Mouse (Mus musculus) layer of hippocampus, postnatal 14 days (tissue): ENCODE measurements at regions not wholly inside any gene's neighbourhood (a gene's known extent, or its start where the extent isn't known, plus 50 kb on each side); places are given as distances from the start of the nearest gene placed in this dataset.

ENCODE experiments used
- DNase-seq, 2 experiments: peaks; one replicate each; pipeline ENCODE4 v3.0.0; 2021 to 2022; ENCODE audit warnings: low spot score in 2 of 2, mixed read lengths in 1 of 2

DNA sequence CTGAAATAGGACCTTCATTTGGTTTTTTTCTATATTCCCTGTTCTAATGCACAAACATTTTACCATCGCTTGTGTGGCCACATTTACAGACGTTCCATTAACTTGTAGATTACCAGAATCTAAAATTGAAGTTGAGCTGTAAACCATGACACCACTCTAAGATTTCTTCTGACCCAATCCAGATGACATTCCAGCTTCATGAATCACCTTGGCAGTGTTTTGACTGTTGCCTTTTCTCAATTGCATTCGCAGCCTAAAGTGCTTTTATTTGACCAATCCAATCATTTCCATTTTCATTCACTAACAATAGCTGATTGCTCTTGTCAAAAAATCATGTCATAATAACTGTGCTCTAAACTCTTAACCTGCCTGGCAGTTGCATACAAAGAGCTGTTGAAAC, 144.8 kb downstream of the Mdfic start:
- DNase-seq = no peak

DNA sequence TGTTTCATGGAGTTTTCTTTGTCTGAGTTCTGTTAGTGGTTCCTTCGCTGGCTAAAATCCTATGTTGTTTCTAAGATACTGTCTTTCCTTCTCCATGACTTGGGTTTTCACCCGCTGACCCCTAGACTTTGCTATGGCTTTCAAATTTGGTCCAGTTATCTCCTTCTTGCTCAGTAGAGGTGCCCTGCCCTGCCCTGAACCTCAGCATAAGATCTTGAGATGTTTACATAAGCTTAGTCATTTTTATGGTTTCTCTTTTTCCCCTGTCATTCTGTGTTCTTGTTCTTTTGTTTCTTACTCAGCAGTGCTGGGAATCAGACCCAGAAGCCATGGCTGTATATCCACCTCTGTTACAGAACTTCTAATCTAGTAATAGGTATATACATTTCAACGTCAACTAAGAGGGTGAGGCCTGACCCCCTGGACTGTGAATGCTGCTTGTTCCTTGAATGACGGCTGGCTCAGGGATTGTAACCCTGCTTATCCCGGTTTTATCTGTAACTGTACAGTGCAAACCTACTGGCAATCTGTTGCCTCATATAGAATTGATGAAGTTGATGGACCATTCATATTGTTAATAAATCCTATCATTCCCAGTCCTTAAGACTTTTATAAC, 161.9 kb downstream of the Mdfic start:
- no peak for DNase-seq

DNA sequence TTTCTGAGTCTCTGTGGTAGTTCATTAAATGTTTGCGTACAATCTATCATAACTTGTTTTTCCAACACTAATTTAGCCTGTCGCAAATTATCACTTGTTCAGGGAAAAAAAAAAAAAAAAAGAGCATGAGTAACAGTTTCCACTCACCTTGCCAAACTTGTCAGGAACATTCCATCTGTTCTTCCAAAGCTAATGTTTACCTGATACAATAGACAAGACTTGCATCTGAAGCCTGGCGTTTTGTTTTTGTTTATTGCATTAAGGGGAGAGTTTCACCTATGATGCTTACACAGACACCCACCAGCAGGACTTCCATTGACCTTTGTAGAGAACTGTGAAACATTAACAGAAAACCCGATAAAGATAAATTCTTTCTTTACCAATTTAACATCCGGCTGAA, 172.6 kb downstream of the Mdfic start:
- no peak for DNase-seq

DNA sequence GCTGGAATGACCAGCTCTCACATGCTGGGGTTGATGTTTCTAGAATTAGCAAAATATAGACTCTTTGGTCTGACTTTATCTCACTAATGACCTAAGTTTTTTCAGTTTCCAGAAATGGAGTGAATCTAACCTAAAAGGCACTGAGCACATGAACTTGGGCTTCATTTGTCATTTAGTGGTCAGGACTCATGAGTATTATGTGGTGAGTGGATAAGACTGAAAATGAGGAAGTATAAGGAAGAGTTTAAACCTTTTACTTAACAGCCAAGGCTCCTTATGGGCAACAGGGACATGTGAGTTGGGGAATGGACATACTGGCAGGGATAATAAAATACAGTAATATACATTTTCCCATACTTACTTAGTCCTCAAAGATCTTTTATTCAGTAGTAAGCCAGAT, 180.0 kb downstream of the Mdfic start:
- no peak for DNase-seq

DNA sequence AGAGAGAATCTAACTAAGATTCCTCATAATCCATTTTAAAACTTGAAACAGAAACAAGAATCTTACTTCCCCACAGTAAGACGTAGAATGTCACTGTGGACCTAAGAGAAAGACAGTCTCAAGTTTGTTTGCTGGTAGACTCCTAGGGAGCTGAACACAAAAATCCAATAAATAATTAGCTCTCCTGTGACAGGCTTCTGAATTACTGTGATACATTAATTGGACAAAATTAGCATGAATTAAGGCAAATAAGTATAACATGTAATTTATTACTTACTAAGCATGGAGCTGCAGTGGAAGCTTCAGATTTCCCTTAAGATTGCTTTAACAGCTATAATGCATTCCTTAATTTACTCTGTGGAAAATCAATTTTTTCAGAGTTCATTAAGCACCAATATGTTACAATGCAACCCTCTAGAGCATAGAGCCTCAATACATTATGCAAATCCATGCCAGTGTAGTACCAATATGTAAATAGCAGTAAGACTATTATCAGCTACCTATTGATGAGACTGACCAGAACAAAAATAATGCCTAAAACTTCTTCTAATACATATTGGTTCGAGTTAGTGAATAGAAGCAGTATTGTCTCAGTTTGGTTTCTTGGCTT, 182.3 kb downstream of the Mdfic start:
- DNase-seq = no peak

DNA sequence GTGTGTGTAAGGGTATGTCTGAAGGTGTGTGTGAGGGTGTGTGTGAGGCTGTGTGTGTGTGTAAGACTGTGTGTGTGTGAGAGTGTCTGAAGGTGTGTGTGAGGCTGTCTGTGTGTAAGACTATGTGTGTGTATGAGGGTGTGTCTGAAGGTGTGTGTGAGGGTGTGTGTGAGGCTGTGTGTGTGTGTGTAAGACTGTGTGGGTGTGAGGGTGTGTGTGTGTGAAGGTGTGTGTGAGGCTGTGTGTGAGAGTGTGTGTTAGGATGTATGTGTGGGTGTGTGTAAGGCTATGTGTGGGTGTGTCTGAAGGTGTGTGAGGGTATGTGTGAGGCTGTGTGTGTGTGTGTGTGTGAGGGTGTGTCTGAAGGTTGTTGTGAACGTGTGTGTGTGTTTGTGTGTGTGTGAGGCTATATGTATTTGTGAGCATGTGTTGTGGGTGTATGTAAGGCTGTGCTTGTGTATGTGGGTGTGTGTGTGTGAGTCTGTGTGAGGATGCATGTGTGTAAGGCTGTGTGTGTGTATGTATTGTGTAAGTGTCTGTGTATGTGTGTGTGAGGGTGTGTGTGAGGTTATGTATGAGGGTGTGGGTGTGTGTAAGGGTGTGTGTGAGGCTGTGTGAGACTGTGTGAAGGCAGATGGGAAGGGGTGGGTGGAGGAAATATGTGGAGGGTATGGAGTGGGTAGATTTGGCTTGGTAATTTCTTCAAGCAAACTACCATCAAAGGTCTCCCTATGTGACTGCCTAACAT, 190.1 kb downstream of the Mdfic start:
- peak in 1 of 2 experiments; percentile 0 for DNase-seq

DNA sequence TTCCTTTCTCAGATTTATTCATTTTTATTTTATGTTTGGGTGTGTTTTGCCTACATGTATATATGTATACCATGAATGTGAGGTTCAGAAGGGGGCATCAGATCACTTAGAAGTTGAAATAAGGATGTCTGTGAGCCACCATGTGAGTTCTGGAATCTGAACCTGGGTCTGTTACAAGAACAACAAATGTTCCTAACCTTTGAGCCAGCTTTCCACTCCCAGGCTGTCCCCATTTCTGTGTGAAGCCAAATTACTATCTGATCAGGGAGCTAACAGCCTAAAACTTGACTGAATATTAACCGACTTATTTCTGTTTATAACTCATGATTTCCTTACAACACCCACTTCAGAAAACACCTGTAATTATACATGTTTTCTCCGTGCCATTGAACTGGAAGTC, 209.2 kb downstream of the Mdfic start:
- peak in 1 of 2 experiments; percentile 16 for DNase-seq

DNA sequence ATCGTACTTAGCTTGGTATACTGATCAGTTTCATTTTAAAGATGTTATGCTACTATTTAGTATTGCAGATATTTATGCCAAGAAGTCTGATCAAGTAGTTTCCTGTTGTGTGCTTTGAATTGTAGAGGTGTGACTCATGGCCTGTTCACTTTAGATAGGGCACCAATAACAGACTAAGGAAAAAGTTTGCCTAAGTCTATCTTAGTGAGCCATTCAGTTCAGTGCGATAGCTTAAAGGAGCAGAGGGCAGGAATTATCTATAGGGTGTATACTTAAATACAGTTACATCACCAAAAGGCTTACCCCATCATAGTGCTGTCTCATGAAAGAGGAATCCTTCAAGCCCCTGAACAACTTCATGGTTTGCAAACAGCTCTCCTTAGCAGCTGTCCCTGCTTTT, 229.8 kb downstream of the Mdfic start:
- DNase-seq = no peak

DNA sequence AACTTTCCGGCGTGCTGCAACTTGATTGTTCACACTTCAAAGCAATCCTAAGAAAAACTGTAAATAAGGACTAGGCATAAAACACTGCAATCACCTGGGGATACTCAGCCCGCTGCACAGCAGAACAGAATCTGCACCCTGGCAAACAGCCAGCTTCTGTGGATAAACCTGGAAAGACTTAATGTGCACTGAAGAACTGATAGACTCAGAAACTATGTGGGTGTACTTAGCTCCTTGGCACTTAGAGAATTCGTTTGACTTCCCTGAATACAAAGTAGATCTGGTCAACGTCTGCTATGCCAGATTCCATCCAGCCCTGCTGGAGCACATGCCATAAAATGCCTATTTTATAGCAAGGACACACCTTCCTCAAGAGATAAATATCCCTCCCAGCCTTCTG, 266.9 kb downstream of the Mdfic start:
- DNase-seq = no peak
